Comparison of ENCODE assay signal across 8 mouse cellular contexts in the genomic region with DNA sequence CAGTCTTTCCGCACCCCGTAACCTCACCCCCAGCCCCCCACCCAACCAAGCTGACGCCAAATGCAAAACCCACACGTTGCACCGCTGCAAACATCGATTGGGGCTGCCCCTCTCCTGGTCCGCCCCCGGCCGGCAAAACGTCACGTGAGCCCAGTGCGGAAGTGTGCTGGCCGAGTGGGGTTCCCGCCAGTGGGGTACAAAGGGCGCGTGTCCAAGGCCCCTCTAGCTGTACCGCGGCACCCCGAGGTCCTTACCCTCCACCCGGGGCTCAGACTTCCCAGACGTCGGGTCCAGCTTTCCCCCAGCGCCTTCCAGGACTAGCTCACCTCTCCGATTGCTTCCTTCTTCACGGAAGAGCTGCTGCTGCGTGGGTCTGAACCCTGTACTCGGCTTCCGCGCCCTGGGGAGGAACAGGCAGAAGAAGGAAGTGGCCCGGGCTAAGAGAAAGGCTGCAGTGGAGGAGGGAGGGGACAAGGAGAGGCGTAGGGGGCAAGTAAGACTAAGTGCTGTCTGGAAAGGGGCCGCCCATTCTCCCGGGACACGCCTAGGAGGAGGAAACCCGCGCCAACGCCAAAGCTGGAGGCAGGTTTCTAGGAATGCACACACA. TPM values are rescaled to one million over a fixed set of nuclear protein-coding genes. Genes with fewer than 3 reads are reported as not detected.
DNase-seq lines count a peak whose midpoint lies in the region; ATAC-seq and TF ChIP-seq lines count a peak whose summit lies in the region.

A gene (minus strand): TSS at position 548 of the 607 bp plus-strand sequence.

- peak within 1 kb of the TSS; percentile 72 for H3K4me2 ChIP-seq in embryonic facial prominence, embryonic 15.5 days (replicated peaks)
- H3K4me2 ChIP-seq in limb, embryonic 13.5 days (replicated peaks) = peak within 1 kb of the TSS; percentile 71
- peak within 1 kb of the TSS; percentile 66 for H3K4me2 ChIP-seq in midbrain, embryonic 15.5 days

- H3K9me3 ChIP-seq in embryonic facial prominence, embryonic 15.5 days (replicated peaks) = no peaks in the 10 kb centered on the region
- H3K9me3 ChIP-seq in limb, embryonic 13.5 days = no peaks in the 10 kb centered on the region
- H3K9me3 ChIP-seq in midbrain, embryonic 15.5 days = no peaks in the 10 kb centered on the region

- peak within 1 kb of the TSS; percentile 80 for H3K9ac ChIP-seq in embryonic facial prominence, embryonic 15.5 days
- H3K9ac ChIP-seq in limb, embryonic 13.5 days = peak within 1 kb of the TSS; percentile 82
- H3K9ac ChIP-seq in midbrain, embryonic 15.5 days = peak within 1 kb of the TSS; percentile 82

- peak; percentile 86 to 87 for DNase-seq in B cell, adult 2 months
- DNase-seq in heart, adult 8-10 months (ENCODE audit: low spot score) = peak; percentile 75
- peak; percentile 71 to 77 for DNase-seq in kidney, adult 8-10 months
- DNase-seq in spleen, adult 2 months (ENCODE audit: low read depth in 1 of 2, low spot score in 2 of 2) = peak; percentile 74 to 86

- under 1% methylated on average over 37 of the region's 37 CpGs for WGBS in embryonic facial prominence, embryonic 15.5 days
- WGBS in limb, embryonic 13.5 days = under 1% methylated on average over 37 of the region's 37 CpGs
- WGBS in midbrain, embryonic 15.5 days = under 1% methylated on average over 37 of the region's 37 CpGs
- under 1% methylated on average over 36 of the region's 37 CpGs for WGBS in spleen, adult 2 months

- peak within 1 kb of the TSS; percentile 88 for H3K27ac ChIP-seq in bone marrow macrophage, adult 2 months (ENCODE audit: insufficient read depth, low read depth, low read length)
- peak within 1 kb of the TSS; percentile 97 for H3K27ac ChIP-seq in embryonic facial prominence, embryonic 15.5 days (replicated peaks)
- peak within 1 kb of the TSS; percentile 95 for H3K27ac ChIP-seq in limb, embryonic 13.5 days
- peak within 1 kb of the TSS; percentile 89 for H3K27ac ChIP-seq in midbrain, embryonic 15.5 days
- peak within 1 kb of the TSS; percentile 99 for H3K27ac ChIP-seq in spleen, adult 2 months (ENCODE audit: insufficient read depth, low read length)

- no peak for TF ChIP-seq POLR2A in bone marrow macrophage, adult 2 months (IDR thresholded peaks at IDR 0.05; ENCODE audit: borderline replicate concordance, low read depth, low read length)
- TF ChIP-seq POLR2A in spleen, adult 2 months (IDR thresholded peaks at IDR 0.05; ENCODE audit: low read depth, low read length) = peak; percentile 87

- ATAC-seq in embryonic facial prominence, embryonic 15.5 days (ENCODE audit: insufficient number of reproducible peaks, low FRiP score, low TSS enrichment, low read depth) = peak; percentile 92
- peak; percentile 94 for ATAC-seq in limb, embryonic 13.5 days (ENCODE audit: low FRiP score, low read depth)
- ATAC-seq in midbrain, embryonic 15.5 days (replicated peaks) = peak; percentile 96

- H3K4me3 ChIP-seq in bone marrow macrophage, adult 2 months (ENCODE audit: insufficient read depth, low read length) = peak within 1 kb of the TSS; percentile 73
- H3K4me3 ChIP-seq in embryonic facial prominence, embryonic 15.5 days (replicated peaks) = peak within 1 kb of the TSS; percentile 83
- H3K4me3 ChIP-seq in limb, embryonic 13.5 days = peak within 1 kb of the TSS; percentile 66
- peak within 1 kb of the TSS; percentile 82 for H3K4me3 ChIP-seq in midbrain, embryonic 15.5 days
- peak within 1 kb of the TSS; percentile 98 for H3K4me3 ChIP-seq in spleen, adult 2 months (ENCODE audit: extremely low read depth, insufficient read depth, insufficient read length)

- H3K36me3 ChIP-seq in embryonic facial prominence, embryonic 15.5 days = peaks cover 8% of the 10 kb centered on the region
- H3K36me3 ChIP-seq in limb, embryonic 13.5 days = peaks cover 7% of the 10 kb centered on the region
- H3K36me3 ChIP-seq in midbrain, embryonic 15.5 days (replicated peaks) = 0 out of 2 replicates have a peak, but pooled peaks cover under 1% of the 10 kb centered on the region
- H3K36me3 ChIP-seq in spleen, adult 2 months (ENCODE audit: control insufficient read depth, insufficient read depth, low read length) = 0 out of 2 replicates have a peak, but pooled peaks cover 3% of the 10 kb centered on the region

- H3K27me3 ChIP-seq in embryonic facial prominence, embryonic 15.5 days = no peaks in the 10 kb centered on the region
- no peaks in the 10 kb centered on the region for H3K27me3 ChIP-seq in limb, embryonic 13.5 days
- H3K27me3 ChIP-seq in midbrain, embryonic 15.5 days (replicated peaks) = no peaks in the 10 kb centered on the region
- H3K27me3 ChIP-seq in spleen, adult 2 months (ENCODE audit: control insufficient read depth, insufficient read depth, low read length) = no peaks in the 10 kb centered on the region

- peaks cover 2% of the 10 kb centered on the region for H3K4me1 ChIP-seq in bone marrow macrophage, adult 2 months (ENCODE audit: control insufficient read depth, insufficient read depth, low read length)
- peaks cover 13% of the 10 kb centered on the region for H3K4me1 ChIP-seq in embryonic facial prominence, embryonic 15.5 days
- H3K4me1 ChIP-seq in limb, embryonic 13.5 days = peaks cover 14% of the 10 kb centered on the region
- no peaks in the 10 kb centered on the region; the same call in 1 of the 2 replicates for H3K4me1 ChIP-seq in midbrain, embryonic 15.5 days
- H3K4me1 ChIP-seq in spleen, adult 2 months (ENCODE audit: control insufficient read depth, insufficient read depth, insufficient read length) = peaks cover 2% of the 10 kb centered on the region; the same call in 1 of the 2 replicates

- no peak for TF ChIP-seq CTCF in bone marrow macrophage, adult 2 months (IDR thresholded peaks at IDR 0.05; ENCODE audit: low read depth, low read length)
- TF ChIP-seq CTCF in spleen, adult 2 months (IDR thresholded peaks at IDR 0.05; ENCODE audit: extremely low read depth, insufficient read depth, insufficient read length, insufficient replicate concordance) = peak; percentile 22; the same call in 1 of the 2 replicates

RNA-seq across cellular contexts. Expression of the gene that starts here (rescaled TPM):
- 107 and 136 TPM in 2 replicates for polyA plus RNA-seq in bone marrow macrophage, adult 2 months (2012; ENCODE audit: insufficient read depth, insufficient read length, missing spikeins)
- polyA plus RNA-seq in embryonic facial prominence, embryonic 15.5 days (2015; fragmentation: Nextera tagmentation; extraction: Ambion mirVana) = 125 and 138 TPM in 2 replicates
- total RNA-seq in heart, adult 8-10 months (2022) = 10 to 100 TPM; 21.4 to 36.3 (median 25.7) TPM
- 151 TPM in 2 replicates for polyA plus RNA-seq in limb, embryonic 13.5 days (2015; fragmentation: Nextera tagmentation; extraction: Ambion mirVana)
- polyA plus RNA-seq in midbrain, embryonic 15.5 days (2015; fragmentation: Nextera tagmentation; extraction: Ambion mirVana) = 49.2 and 56.6 TPM in 2 replicates
- polyA plus RNA-seq in spleen, adult 2 months (2012; rRNA removed) = 3.5 and 3.7 TPM in 2 replicates

Comparison
In these comparisons a context has a peak if more than half of its experiments do, and no peak if none do; other contexts are left out.
1. Peak in every context shown above with its lines: DNase-seq, ATAC-seq, H3K4me3 ChIP-seq and H3K27ac ChIP-seq.
2. RNA of the gene that starts here (polyA plus RNA-seq): 151 TPM in limb, embryonic 13.5 days, 125 to 138 TPM in embryonic facial prominence, embryonic 15.5 days, 107 to 136 TPM in bone marrow macrophage, adult 2 months and 49.2 to 56.6 TPM in midbrain, embryonic 15.5 days; 3.5 to 3.7 TPM in spleen, adult 2 months; every median in the first group is over 10 times any median in the second.